Mouse (Mus musculus) midbrain, embryonic 11.5 days (tissue): ENCODE data around the gene Scml4. TPM values are rescaled to one million over a fixed set of nuclear protein-coding genes. Genes with fewer than 3 reads are reported as not detected.

Experiments used
- ATAC-seq: fragments of 200-750 bp; cut with Nextera tagmentation; 2 replicates; pipeline ENCODE4 v1.8.0; 2017; ENCODE audit warnings: moderate TSS enrichment, moderate library complexity; ENCODE audit not compliant: low FRiP score
- DNase-seq: peaks from one replicate; pipeline ENCODE4 v3.0.0; 2015; ENCODE audit warnings: low spot score; ENCODE audit errors: missing footprints
- H3K27ac ChIP-seq: fragments of 300-500 bp; sonication (generic); 2 replicates; pipeline ENCODE4 v1.5.1; 2014; ENCODE audit warnings: low read depth, low read length
- H3K27me3 ChIP-seq: fragments of 300-500 bp; sonication (generic); 2 replicates; pipeline ENCODE4 v1.6.1; 2014; ENCODE audit warnings: mild to moderate bottlenecking, low read length, moderate library complexity, mixed read lengths; ENCODE audit not compliant: control insufficient read depth, insufficient read depth
- H3K36me3 ChIP-seq: fragments of 300-500 bp; sonication (generic); 2 replicates; pipeline ENCODE4 v1.6.1; 2014; ENCODE audit warnings: mild to moderate bottlenecking, low read length, moderate library complexity, mixed read lengths; ENCODE audit not compliant: control insufficient read depth, insufficient read depth
- H3K4me1 ChIP-seq: fragments of 300-500 bp; sonication (generic); 2 replicates; pipeline ENCODE4 v1.6.1; 2014; ENCODE audit warnings: low read length; ENCODE audit not compliant: control insufficient read depth, insufficient read depth
- H3K4me2 ChIP-seq: fragments of 300-500 bp; sonication (generic); 2 replicates; pipeline ENCODE4 v1.6.1; 2014; ENCODE audit warnings: mild to moderate bottlenecking, moderate library complexity
- H3K4me3 ChIP-seq: fragments of 300-500 bp; sonication (generic); 2 replicates; pipeline ENCODE4 v1.5.1; 2014; ENCODE audit warnings: low read depth, low read length
- H3K9ac ChIP-seq: fragments of 300-500 bp; sonication (generic); 2 replicates; pipeline ENCODE4 v1.6.1; 2014; ENCODE audit warnings: low read length
- H3K9me3 ChIP-seq: fragments of 300-500 bp; sonication (generic); 2 replicates; pipeline ENCODE4 v1.6.1; 2016; ENCODE audit warnings: low read length; ENCODE audit not compliant: control insufficient read depth
- WGBS: fragments of 180-500 bp; shearing (Covaris S2); extraction: QIAGEN DNeasy Blood & Tissue Kit; methylation state at CpG from one replicate; pipeline ENCODE4 v1.1.7; 2014; 5-methylcytosine and 5-hydroxymethylcytosine counted together
- polyA plus RNA-seq: library from polyadenylated mRNA; unstranded; fragments of >200 nt; fragmentation: Nextera tagmentation; extraction: Ambion mirVana; gene quantifications from 2 replicates; pipeline ENCODE4 v1.2.1, GENCODE M21; 2014

Gene Scml4
- polyA plus RNA-seq, 1 experiment from 2014 or later = 1.1 TPM

GRCm38 (mm10) chr10:42892250-42892649 lies 32.1 kb downstream of the Scml4 start:
- Histone ChIP-seq H3K9ac (no peak overlapping the region), H3K9me3 (no peaks in the 10 kb centered on the region), H3K4me2 (no peak overlapping the region), H3K4me1 (no peaks in the 10 kb centered on the region; the same call in 1 of the 2 replicates), H3K27me3 (no peaks in the 10 kb centered on the region), H3K27ac (no peak overlapping the region), H3K4me3 (no peak overlapping the region), H3K36me3 (no peaks in the 10 kb centered on the region)
- ATAC-seq = no peak
- WGBS = 72% methylated on average over 4 of the region's 4 CpGs
- DNase-seq = no peak

DNA sequence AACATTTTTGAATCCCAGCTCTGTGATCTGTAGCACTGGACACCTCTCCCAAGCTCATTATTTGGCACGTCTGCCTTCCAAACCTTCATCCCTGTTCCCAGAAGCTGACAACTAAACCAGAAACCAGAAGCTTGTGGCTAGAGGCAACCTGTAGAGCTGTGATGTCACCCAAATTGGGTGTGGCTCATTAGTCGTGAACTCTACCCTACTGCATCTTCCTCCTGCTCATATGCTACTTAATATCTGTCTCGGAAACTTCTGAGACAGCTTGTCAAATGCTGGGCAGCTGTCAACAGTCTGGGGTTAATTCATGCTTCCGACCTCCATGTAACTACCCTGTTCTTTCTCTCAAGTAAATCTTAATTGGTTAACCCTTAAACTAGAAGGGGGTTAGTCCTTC lies 32.8 kb downstream of the Scml4 start:
- Histone ChIP-seq H3K4me1 (no peaks in the 10 kb centered on the region; the same call in 1 of the 2 replicates), H3K27ac (no peak overlapping the region), H3K4me2 (no peak overlapping the region), H3K4me3 (no peak overlapping the region), H3K9ac (no peak overlapping the region), H3K27me3 (no peaks in the 10 kb centered on the region), H3K36me3 (no peaks in the 10 kb centered on the region), H3K9me3 (no peaks in the 10 kb centered on the region)
- 84% methylated on average over 4 of the region's 4 CpGs for WGBS
- DNase-seq (no peak), ATAC-seq (no peak)

DNA sequence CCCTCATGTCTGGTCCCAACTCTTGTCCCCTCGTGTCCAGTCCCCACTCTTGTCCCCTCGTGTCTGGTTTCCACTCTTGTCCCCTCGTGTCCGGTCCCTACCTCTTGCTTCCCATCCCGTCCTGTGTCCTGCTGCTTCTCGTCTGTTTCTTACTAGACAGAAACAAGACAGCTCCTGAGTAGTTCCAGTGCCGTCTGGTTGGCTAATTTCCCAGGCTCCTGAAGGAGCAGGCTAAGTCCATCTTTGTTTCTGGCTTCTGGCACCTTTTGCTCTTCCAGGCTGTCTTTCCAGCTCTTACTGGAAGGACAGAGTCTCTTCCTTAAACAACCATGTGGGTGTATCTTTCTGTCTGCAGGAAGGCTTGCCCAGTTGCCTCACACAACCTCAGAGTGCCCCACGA lies 33.7 kb downstream of the Scml4 start:
- H3K27me3 ChIP-seq = no peaks in the 10 kb centered on the region
- H3K36me3 ChIP-seq = no peaks in the 10 kb centered on the region
- no peak overlapping the region for H3K4me3 ChIP-seq
- no peak for ATAC-seq
- H3K4me2 ChIP-seq = no peak overlapping the region
- WGBS = 79% methylated on average over 8 of the region's 8 CpGs
- H3K9me3 ChIP-seq = no peaks in the 10 kb centered on the region
- no peak overlapping the region for H3K27ac ChIP-seq
- no peak overlapping the region for H3K9ac ChIP-seq
- DNase-seq = peak; percentile 72
- H3K4me1 ChIP-seq = no peaks in the 10 kb centered on the region; the same call in 1 of the 2 replicates

DNA sequence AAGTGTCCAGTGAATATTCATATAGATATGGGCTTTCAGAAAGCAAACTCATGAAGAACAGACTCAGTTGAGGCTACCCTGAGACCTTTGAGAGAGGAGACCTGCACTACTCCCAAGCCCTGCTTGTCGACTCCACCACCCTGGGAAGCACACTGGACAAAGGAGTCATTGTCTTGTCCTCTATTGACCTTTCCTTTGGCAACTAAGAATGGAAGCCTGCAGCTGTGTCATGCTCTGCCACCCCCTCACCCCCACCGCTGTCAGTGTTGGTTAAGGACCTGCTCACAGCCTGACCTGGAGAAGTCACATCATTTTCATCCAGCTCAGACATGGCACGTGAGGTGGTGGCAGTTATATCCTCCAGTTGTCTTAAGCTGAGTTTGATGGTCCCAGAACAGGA lies 34.1 kb downstream of the Scml4 start:
- Histone ChIP-seq H3K9me3 (no peaks in the 10 kb centered on the region), H3K27ac (no peak overlapping the region), H3K4me2 (no peak overlapping the region), H3K9ac (no peak overlapping the region), H3K27me3 (no peaks in the 10 kb centered on the region), H3K4me1 (no peaks in the 10 kb centered on the region; the same call in 1 of the 2 replicates), H3K36me3 (no peaks in the 10 kb centered on the region), H3K4me3 (no peak overlapping the region)
- no peak for ATAC-seq
- 39% methylated on average over 3 of the region's 3 CpGs for WGBS
- peak; percentile 56 for DNase-seq

DNA sequence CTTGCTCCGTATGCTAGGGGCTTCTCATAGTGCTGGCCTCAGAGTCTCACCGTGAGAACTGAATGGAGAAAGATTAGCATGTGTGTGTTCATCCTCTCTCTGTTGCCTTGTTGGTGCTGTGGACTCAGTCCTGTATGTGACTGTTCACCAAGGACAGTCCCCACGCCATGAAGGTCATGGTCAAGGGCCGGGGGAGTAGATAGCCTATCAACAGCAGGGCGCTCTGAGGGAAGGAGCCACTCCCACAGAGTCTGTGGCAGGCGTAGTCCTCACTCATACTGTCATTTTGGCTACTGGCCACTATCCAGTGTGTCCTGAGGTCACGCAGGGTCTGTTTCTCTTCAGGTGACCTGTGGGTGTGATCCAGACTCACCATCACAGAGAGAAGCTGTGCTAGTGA lies 34.5 kb downstream of the Scml4 start:
- DNase-seq (no peak), ATAC-seq (no peak)
- Histone ChIP-seq H3K27ac (no peak overlapping the region), H3K9me3 (no peaks in the 10 kb centered on the region), H3K4me2 (no peak overlapping the region), H3K4me3 (no peak overlapping the region), H3K27me3 (no peaks in the 10 kb centered on the region), H3K4me1 (no peaks in the 10 kb centered on the region; the same call in 1 of the 2 replicates), H3K36me3 (no peaks in the 10 kb centered on the region), H3K9ac (no peak overlapping the region)
- WGBS = 82% methylated on average over 7 of the region's 7 CpGs

DNA sequence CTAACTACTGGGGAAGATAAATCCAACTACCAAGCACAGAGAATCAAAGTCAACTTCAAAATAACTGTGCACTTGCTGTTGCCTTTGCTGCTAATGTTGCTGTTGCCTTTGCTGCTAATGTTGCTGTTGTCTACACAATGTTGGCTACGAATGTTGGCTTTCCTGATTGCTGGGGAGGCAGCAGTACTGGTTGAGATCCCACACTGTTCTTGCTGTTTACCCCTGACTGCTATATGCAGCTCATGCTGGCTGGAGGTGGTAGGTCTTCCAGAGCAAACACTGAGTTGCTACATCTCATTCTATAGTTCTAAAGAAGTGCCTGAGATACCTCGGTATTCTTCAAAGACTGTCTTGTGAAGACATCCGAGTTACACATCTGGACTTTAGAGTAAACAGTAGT lies 36.5 kb downstream of the Scml4 start:
- Histone ChIP-seq H3K27ac (no peak overlapping the region), H3K9ac (no peak overlapping the region), H3K4me1 (no peaks in the 10 kb centered on the region; the same call in 1 of the 2 replicates), H3K4me2 (no peak overlapping the region), H3K27me3 (no peaks in the 10 kb centered on the region), H3K4me3 (no peak overlapping the region), H3K36me3 (no peaks in the 10 kb centered on the region), H3K9me3 (no peaks in the 10 kb centered on the region)
- ATAC-seq (no peak), DNase-seq (no peak)
- 88% methylated on average over 3 of the region's 3 CpGs for WGBS

GRCm38 (mm10) chr10:42897166-42897565 lies 37.0 kb downstream of the Scml4 start:
- Histone ChIP-seq H3K9me3 (no peaks in the 10 kb centered on the region), H3K4me1 (no peaks in the 10 kb centered on the region; the same call in 1 of the 2 replicates), H3K27me3 (no peaks in the 10 kb centered on the region), H3K27ac (no peak overlapping the region), H3K9ac (no peak overlapping the region), H3K4me3 (no peak overlapping the region), H3K4me2 (no peak overlapping the region), H3K36me3 (no peaks in the 10 kb centered on the region)
- ATAC-seq (no peak), DNase-seq (no peak)
- 92% methylated on average over 4 of the region's 4 CpGs for WGBS

DNA sequence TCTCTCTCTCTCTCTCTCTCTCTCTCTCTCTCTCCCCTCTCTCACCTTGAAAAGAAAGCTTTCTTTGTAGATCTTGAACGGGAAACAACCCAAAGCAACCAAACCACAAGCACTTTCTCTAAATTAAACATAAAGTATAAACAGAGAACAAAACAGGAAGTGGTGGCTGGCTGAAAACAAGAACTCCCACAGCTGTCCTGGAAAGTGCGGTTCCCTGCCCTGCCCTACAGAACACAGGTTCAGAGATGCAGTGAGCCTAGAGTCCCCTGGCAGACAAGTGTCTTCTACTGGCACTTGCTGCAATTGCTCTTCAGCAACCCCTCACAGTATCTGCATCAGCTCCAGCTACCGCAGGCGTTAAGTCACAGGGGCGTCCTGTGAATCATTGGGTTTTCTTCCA lies 37.5 kb downstream of the Scml4 start:
- ATAC-seq = no peak
- WGBS = 82% methylated on average over 5 of the region's 5 CpGs
- DNase-seq = no peak
- Histone ChIP-seq H3K9me3 (no peaks in the 10 kb centered on the region), H3K4me1 (no peaks in the 10 kb centered on the region; the same call in 1 of the 2 replicates), H3K36me3 (no peaks in the 10 kb centered on the region), H3K9ac (no peak overlapping the region), H3K27me3 (no peaks in the 10 kb centered on the region), H3K27ac (no peak overlapping the region), H3K4me2 (no peak overlapping the region), H3K4me3 (no peak overlapping the region)

- Histone ChIP-seq H3K27ac (no peak overlapping the region), H3K4me2 (no peak overlapping the region), H3K36me3 (no peaks in the 10 kb centered on the region; the same call in 1 of the 2 replicates), H3K9ac (no peak overlapping the region), H3K9me3 (no peaks in the 10 kb centered on the region), H3K4me3 (no peak overlapping the region), H3K27me3 (no peaks in the 10 kb centered on the region), H3K4me1 (no peaks in the 10 kb centered on the region)
- DNase-seq = no peak
- no peak for ATAC-seq
- 75% methylated on average over 4 of the region's 4 CpGs for WGBS
Observed at GRCm38 (mm10) chr10:42901361-42901760, 41.2 kb downstream of the Scml4 start.

- H3K4me2 ChIP-seq = no peak overlapping the region
- no peak overlapping the region for H3K4me3 ChIP-seq
- no peaks in the 10 kb centered on the region; the same call in 1 of the 2 replicates for H3K36me3 ChIP-seq
- ATAC-seq (no peak), DNase-seq (no peak)
- H3K9ac ChIP-seq = no peak overlapping the region
- 81% methylated on average over 1 of the region's 1 CpGs for WGBS
- no peak overlapping the region for H3K27ac ChIP-seq
- no peaks in the 10 kb centered on the region for H3K9me3 ChIP-seq
- no peaks in the 10 kb centered on the region for H3K27me3 ChIP-seq
- no peaks in the 10 kb centered on the region for H3K4me1 ChIP-seq
Observed at GRCm38 (mm10) chr10:42903054-42903453, 42.9 kb downstream of the Scml4 start.
